Mouse (Mus musculus) heart, embryonic 14.5 days (tissue): ENCODE data around the gene Nfkbie. TPM values are rescaled to one million over a fixed set of nuclear protein-coding genes. Genes with fewer than 3 reads are reported as not detected.

Experiments
- ATAC-seq: fragments of 200-750 bp; cut with Nextera tagmentation; 2 replicates; pipeline ENCODE4 v1.8.0; 2017; ENCODE audit warnings: low read depth, moderate TSS enrichment; ENCODE audit not compliant: insufficient number of reproducible peaks, insufficient read depth, low FRiP score
- H3K27ac ChIP-seq, 2 experiments: fragments of 200-500 bp in 1 of 2; fragments of 300-500 bp in 1 of 2; sonication (generic) in 1 of 2; replicated peaks in 1 of 2; 2 replicates each; pipeline ENCODE4 v1.5.1; 2012 to 2014; ENCODE audit warnings: low read depth in 2 of 2, low read length in 2 of 2, control low read depth in 1 of 2, mild to moderate bottlenecking in 1 of 2, mixed read lengths in 1 of 2; ENCODE audit not compliant: control insufficient read depth in 1 of 2, insufficient read depth in 1 of 2
- H3K27me3 ChIP-seq: fragments of 300-500 bp; sonication (generic); 2 replicates; pipeline ENCODE4 v1.6.1; 2014; ENCODE audit warnings: mild to moderate bottlenecking, low read length, control low read depth; ENCODE audit not compliant: control insufficient read depth, insufficient read depth
- H3K36me3 ChIP-seq: fragments of 300-500 bp; sonication (generic); 2 replicates; pipeline ENCODE4 v1.6.1; 2014; ENCODE audit warnings: mild to moderate bottlenecking, control low read depth, low read length, mixed read lengths; ENCODE audit not compliant: control insufficient read depth, insufficient read depth
- H3K4me1 ChIP-seq, 2 experiments: fragments of 200-500 bp in 1 of 2; fragments of 300-500 bp in 1 of 2; sonication (generic) in 1 of 2; 2 replicates each; pipeline ENCODE4 v1.6.1; 2012 to 2014; ENCODE audit warnings: low read length in 2 of 2, control low read depth in 1 of 2, mixed read lengths in 1 of 2; ENCODE audit not compliant: control insufficient read depth in 2 of 2, insufficient read depth in 2 of 2
- H3K4me2 ChIP-seq: fragments of 300-500 bp; sonication (generic); 2 replicates; pipeline ENCODE4 v1.6.1; 2014; ENCODE audit warnings: mild to moderate bottlenecking, low read length
- H3K4me3 ChIP-seq, 2 experiments: fragments of 200-500 bp in 1 of 2; fragments of 300-500 bp in 1 of 2; sonication (generic) in 1 of 2; 2 replicates each; pipeline ENCODE4 v1.5.1; 2012 to 2014; ENCODE audit warnings: low read length in 2 of 2, mild to moderate bottlenecking in 2 of 2, control low read depth in 1 of 2, low read depth in 1 of 2, moderate library complexity in 1 of 2; ENCODE audit not compliant: control insufficient read depth in 1 of 2, insufficient read depth in 1 of 2
- H3K9ac ChIP-seq: fragments of 300-500 bp; sonication (generic); 2 replicates; pipeline ENCODE4 v1.6.1; 2014; ENCODE audit warnings: mild to moderate bottlenecking, low read length
- H3K9me3 ChIP-seq: fragments of 300-500 bp; sonication (generic); 2 replicates; pipeline ENCODE4 v1.6.1; 2016; ENCODE audit warnings: low read length, control low read depth; ENCODE audit not compliant: control insufficient read depth
- WGBS: fragments of 180-500 bp; shearing (Covaris S2); extraction: QIAGEN DNeasy Blood & Tissue Kit; methylation state at CpG from one replicate; pipeline ENCODE4 v1.1.7; 2014; 5-methylcytosine and 5-hydroxymethylcytosine counted together
- polyA plus RNA-seq: library from polyadenylated mRNA; unstranded; fragments of >200 nt; fragmentation: Nextera tagmentation; extraction: Ambion mirVana; gene quantifications from 2 replicates; pipeline ENCODE4 v1.2.1, GENCODE M21; 2014

Gene Nfkbie
- polyA plus RNA-seq, 1 experiment from 2014 or later: 2.9 TPM

DNA sequence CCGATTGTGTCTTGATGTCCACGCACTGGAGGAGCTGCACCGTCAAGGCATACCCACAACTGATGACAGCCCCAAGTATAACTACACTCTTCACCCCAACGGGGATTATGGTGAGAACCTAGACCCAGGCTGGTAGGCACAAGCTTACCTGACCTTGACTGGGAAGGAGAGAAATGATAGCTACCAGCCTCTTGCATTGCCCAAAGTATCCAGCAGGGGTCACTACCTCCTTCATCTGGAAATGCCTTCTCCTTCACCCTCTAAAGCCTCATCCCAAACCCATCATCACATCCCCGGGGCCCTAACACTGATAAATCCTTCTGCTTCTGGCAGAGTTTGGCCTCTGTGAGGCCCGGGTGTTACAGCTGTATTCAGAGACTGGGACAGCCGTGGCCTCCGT is 39.0 kb upstream of the Nfkbie start:
- Histone ChIP-seq H3K4me3 (no peak overlapping the region), H3K36me3 (peaks cover 48% of the 10 kb centered on the region), H3K27ac (no peak overlapping the region), H3K9ac (no peak overlapping the region), H3K9me3 (no peaks in the 10 kb centered on the region), H3K4me2 (no peak overlapping the region), H3K27me3 (no peaks in the 10 kb centered on the region), H3K4me1 (peaks cover 6 to 10% of the 10 kb centered on the region in 2 experiments)
- no peak for ATAC-seq
- 25% methylated on average over 8 of the region's 8 CpGs for WGBS

DNA sequence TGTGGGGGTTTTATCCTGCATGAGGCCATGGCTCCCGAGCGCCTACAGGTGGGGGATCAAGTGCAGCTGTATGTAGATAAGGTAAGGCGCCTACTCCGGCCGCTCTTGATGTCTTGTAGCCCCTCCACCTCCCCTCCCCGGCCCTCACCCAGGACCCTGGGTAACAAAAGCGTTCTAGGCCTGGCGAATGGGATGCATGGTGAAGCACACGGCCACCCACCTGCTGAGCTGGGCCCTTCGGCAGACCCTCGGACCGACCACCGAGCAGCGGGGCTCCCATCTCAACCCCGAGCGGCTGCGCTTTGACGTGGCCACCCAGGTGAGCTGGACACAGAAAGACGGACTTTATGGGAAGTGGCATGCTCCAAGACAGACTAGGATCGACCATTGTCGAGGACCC is 38.4 kb upstream of the Nfkbie start:
- 90% methylated on average over 21 of the region's 21 CpGs for WGBS
- peaks cover 7 to 13% of the 10 kb centered on the region in 2 experiments for H3K4me1 ChIP-seq

DNA sequence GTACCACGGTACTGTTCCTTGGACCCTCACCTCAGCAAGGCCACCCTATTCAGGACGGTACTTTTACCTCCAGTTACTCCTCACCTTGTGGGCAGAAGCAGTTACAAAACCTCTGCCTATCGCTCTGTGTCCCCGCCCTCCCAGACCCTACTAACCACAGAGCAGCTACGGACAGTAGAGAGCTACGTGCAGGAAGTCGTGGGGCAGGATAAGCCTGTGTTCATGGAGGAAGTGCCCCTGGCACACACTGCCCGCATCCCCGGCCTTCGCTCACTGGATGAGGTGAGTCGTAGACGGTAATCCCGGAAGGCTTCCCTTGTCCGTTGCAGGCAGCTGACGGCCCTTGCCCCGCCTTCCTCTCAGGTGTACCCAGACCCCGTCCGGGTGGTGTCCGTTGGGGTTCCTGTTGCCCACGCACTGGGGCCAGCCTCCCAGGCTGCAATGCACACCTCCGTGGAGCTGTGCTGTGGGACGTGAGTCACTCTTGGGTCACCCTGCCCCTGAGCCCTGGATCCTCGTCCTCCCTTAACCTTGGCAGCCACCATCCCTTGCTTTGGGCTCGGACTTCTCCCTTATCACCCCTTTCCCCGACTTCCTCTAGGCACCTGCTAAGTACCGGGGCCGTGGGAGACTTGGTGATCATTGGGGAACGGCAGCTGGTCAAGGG is 37.8 kb upstream of the Nfkbie start:
- peaks cover 13 to 18% of the 10 kb centered on the region in 2 experiments for H3K4me1 ChIP-seq
- no peak for ATAC-seq
- H3K36me3 ChIP-seq: peaks cover 43% of the 10 kb centered on the region
- H3K27ac ChIP-seq: no peak overlapping the region
- no peak overlapping the region for H3K4me2 ChIP-seq
- H3K4me3 ChIP-seq: no peak overlapping the region
- no peaks in the 10 kb centered on the region for H3K9me3 ChIP-seq
- 88% methylated on average over 25 of the region's 28 CpGs for WGBS
- no peak overlapping the region for H3K9ac ChIP-seq
- no peaks in the 10 kb centered on the region for H3K27me3 ChIP-seq

More for the DNA sequence above, 38.4 kb upstream of the Nfkbie start:
- H3K9ac ChIP-seq: no peak overlapping the region
- no peak for ATAC-seq
- H3K27ac ChIP-seq: no peak overlapping the region
- no peaks in the 10 kb centered on the region for H3K27me3 ChIP-seq
- no peak overlapping the region for H3K4me2 ChIP-seq
- H3K36me3 ChIP-seq: peaks cover 43% of the 10 kb centered on the region
- no peaks in the 10 kb centered on the region for H3K9me3 ChIP-seq
- H3K4me3 ChIP-seq: no peak overlapping the region

DNA sequence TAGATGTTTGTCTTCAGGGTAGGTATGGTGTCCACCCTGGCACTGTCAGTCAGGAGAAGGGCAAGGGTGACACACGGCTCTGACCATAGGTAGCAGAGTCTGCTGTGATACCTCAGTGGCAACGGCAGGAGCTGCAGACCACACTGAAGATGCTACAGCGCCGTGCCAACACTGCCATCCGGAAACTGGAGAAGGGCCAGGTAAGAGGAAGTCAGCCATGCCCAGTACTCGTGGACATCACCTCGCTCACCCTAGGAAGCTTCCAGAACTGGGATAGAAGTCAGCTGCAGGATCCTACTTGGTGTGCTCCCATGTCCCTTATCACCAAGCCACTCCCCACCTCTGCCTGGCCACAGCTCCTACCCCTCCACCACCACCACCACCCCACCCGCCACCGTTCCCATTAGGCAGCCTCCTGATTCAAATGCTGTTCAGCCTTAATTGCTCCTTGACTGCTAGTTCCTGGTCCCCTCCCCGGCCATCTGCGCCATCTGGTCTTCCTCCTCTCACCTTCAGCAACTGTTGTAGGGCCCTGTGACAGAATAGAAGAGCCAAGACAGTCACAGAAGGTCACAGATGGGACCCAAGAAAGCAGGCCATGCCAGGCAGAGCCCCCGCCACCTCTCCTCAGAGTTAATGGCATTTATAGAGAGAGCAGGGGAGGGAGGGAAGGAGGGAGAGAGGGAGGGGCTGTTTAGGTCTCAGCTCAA is 36.6 kb upstream of the Nfkbie start:
- WGBS: 81% methylated on average over 11 of the region's 12 CpGs
- Histone ChIP-seq H3K4me3 (no peak overlapping the region), H3K4me2 (no peak overlapping the region), H3K9ac (no peak overlapping the region), H3K9me3 (no peaks in the 10 kb centered on the region), H3K27me3 (peaks cover under 1% of the 10 kb centered on the region; the same call in 1 of the 2 replicates), H3K27ac (no peak overlapping the region), H3K36me3 (peaks cover 43% of the 10 kb centered on the region), H3K4me1 (peaks cover 20 to 27% of the 10 kb centered on the region in 2 experiments)
- ATAC-seq: no peak

DNA sequence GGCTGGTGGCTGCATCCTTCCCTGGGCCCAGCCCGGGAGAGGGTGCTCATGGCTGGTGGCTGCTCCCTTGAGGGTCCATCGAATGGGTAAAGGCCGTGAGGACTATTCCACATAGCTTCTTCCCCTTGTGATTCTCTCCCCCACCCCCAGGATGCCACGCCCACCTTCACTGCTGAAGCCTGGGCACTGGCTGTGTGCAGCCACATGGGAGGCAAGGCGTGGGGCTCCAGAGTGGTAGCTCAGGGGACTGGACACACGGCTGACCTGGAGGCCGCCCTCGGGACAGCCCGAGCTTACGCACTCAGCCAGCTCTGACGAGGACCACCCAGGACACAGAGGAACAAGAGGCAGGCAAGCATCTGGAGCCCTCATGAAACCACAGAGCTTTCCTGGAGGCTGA is 35.4 kb upstream of the Nfkbie start:
- WGBS: 69% methylated on average over 11 of the region's 11 CpGs
- Histone ChIP-seq H3K27ac (no peak overlapping the region), H3K4me2 (no peak overlapping the region)

DNA sequence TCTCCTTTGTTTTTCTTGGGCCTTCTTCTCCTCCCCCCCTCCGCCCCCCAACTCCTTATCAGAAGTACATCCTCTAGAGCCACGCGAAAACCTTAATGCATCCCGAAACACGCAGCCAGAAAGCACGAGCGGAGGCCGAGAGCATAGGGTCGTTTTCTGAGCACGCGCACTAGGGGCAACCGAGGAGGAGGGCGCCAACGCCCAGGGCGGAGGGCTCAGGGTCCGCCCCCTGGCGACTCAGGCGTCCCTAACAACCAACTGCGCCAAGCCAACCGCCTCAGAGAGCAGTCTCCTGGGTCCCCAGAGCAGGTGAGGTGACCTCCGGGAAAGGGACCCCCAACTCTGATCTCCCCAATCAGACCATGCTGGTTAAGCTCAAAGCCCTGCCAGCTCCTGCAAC is 32.2 kb upstream of the Nfkbie start, which contains the start of gene Tcte1:
Tcte1 (plus strand) TSS at position 172 of the 400 bp plus-strand sequence.
- Histone ChIP-seq H3K9me3 (no peaks in the 10 kb centered on the region), H3K27ac (no peak within 1 kb of the TSS), H3K36me3 (peaks cover 21% of the 10 kb centered on the region), H3K4me1 (peaks cover 18 to 31% of the 10 kb centered on the region in 2 experiments), H3K9ac (peak within 1 kb of the TSS; percentile 71), H3K27me3 (peaks cover 18% of the 10 kb centered on the region), H3K4me3 (peak within 1 kb of the TSS; percentile 45 to 48), H3K4me2 (peak within 1 kb of the TSS; percentile 86)
- ATAC-seq: no peak
- under 1% methylated on average over 21 of the region's 21 CpGs for WGBS

More for the DNA sequence above, 35.4 kb upstream of the Nfkbie start:
- H3K4me3 ChIP-seq: no peak overlapping the region
- peaks cover 43% of the 10 kb centered on the region for H3K36me3 ChIP-seq
- peaks cover 20 to 27% of the 10 kb centered on the region in 2 experiments for H3K4me1 ChIP-seq
- H3K27me3 ChIP-seq: peaks cover 12% of the 10 kb centered on the region
- no peak overlapping the region for H3K9ac ChIP-seq
- ATAC-seq: no peak
- no peaks in the 10 kb centered on the region for H3K9me3 ChIP-seq

DNA sequence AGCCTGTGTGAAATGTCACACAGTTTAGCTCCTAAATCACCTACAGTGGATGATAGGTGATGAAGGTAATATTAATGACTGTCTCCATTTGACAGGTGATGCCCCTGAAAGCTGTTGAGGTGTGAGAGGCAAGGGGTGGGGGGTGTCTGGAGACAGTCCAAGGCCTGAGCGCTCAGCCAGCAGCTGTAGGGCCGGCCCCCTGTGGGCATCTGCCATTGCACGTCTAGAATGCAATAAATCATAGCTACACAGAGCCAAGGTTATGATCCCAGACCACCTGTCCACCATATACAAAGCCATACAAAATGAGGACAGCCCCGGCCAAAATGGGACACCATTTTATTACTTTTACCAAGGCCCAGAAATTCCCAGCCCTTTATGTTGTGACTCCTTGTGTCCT is 30.5 kb upstream of the Nfkbie start:
- Histone ChIP-seq H3K4me3 (no peak overlapping the region), H3K4me2 (no peak overlapping the region), H3K27ac (no peak overlapping the region), H3K9ac (no peak overlapping the region), H3K4me1 (peaks cover 18 to 31% of the 10 kb centered on the region in 2 experiments), H3K9me3 (no peaks in the 10 kb centered on the region), H3K36me3 (peaks cover 6% of the 10 kb centered on the region; the same call in 1 of the 2 replicates), H3K27me3 (peaks cover 26% of the 10 kb centered on the region)
- 77% methylated on average over 4 of the region's 4 CpGs for WGBS
- no peak for ATAC-seq
